Mouse (Mus musculus) stomach, adult 2 months (tissue): ENCODE results near the gene AC124108.1. TPM values are rescaled to one million over a fixed set of nuclear protein-coding genes. Genes with fewer than 3 reads are reported as not detected.

Experiments used
- polyA plus RNA-seq: library from polyadenylated mRNA; depleted of rRNA; stranded (reverse); fragments of >200 nt; gene quantifications from 2 replicates; pipeline ENCODE4 v1.2.3, GENCODE M21; 2012; rRNA removed

Gene AC124108.1
- 0.02 and 0.10 TPM in 2 replicates for polyA plus RNA-seq

GRCm38 (mm10) chr1:132191093-132191785 is at the start of gene AC124108.1, which contains the start of gene Lemd1:
Gene AC124108.1 (plus strand): TSS chr1:132191457.
Gene Lemd1 (plus strand): TSS chr1:132191431.

GRCm38 (mm10) chr1:132229667-132230066 is 38.4 kb downstream of the AC124108.1 start, which contains the start of gene Gm10188:
Gene Gm10188 (minus strand): TSS chr1:132229767.

Other genes starting within 250 kb of the AC124108.1 start
- gene Slc45a3, start 228.5 kb upstream of the AC124108.1 start, polyA plus RNA-seq = 64.9 and 67.3 TPM in 2 replicates
- 4.9 and 5.1 TPM in 2 replicates for gene Elk4, start 183.8 kb upstream of the AC124108.1 start, polyA plus RNA-seq
- gene Mfsd4a, start 123.4 kb upstream of the AC124108.1 start, polyA plus RNA-seq = 47.6 and 79.4 TPM in 2 replicates
- 39.2 and 41.7 TPM in 2 replicates for gene Cdk18, start 51.8 kb upstream of the AC124108.1 start, polyA plus RNA-seq
- 0.12 TPM in 1 of 2 replicates, not detected in the other for gene Lemd1, start within 50 bp of the AC124108.1 start, polyA plus RNA-seq
- not detected in 2 replicates for gene Gm10188, start 38.3 kb downstream of the AC124108.1 start, polyA plus RNA-seq
- gene Klhdc8a, start 107.2 kb downstream of the AC124108.1 start, polyA plus RNA-seq = 0.83 and 0.87 TPM in 2 replicates
- gene Nuak2, start 124.7 kb downstream of the AC124108.1 start, polyA plus RNA-seq = 2.5 and 2.8 TPM in 2 replicates
- 4.5 and 6.3 TPM in 2 replicates for gene Tmcc2, start 199.8 kb downstream of the AC124108.1 start, polyA plus RNA-seq
- 3.3 and 3.7 TPM in 2 replicates for gene Dstyk, start 226.1 kb downstream of the AC124108.1 start, polyA plus RNA-seq